Mouse (Mus musculus): ENCODE measurements around the gene Spns3. TPM values are rescaled to one million over a fixed set of nuclear protein-coding genes. Genes with fewer than 3 reads are reported as not detected.

Gene Spns3
- polyA plus RNA-seq, 1 experiment = 8.5 TPM

- Histone ChIP-seq H3K27ac (ENCODE audit: insufficient read depth, low read depth, low read length) (peak overlapping the region; percentile 13; the same call in 1 of the 2 replicates), H3K36me3 (ENCODE audit: control insufficient read depth, insufficient read depth, low read length) (no peaks in the 10 kb centered on the region), H3K27me3 (ENCODE audit: control insufficient read depth, insufficient read depth, low read length) (0 out of 2 replicates have a peak, but pooled peaks cover 3% of the 10 kb centered on the region), H3K4me1 (ENCODE audit: control insufficient read depth, insufficient read depth, insufficient read length, low read length) (peaks cover 26% of the 10 kb centered on the region), H3K4me3 (ENCODE audit: low read depth, low read length) (no peak overlapping the region)
- TF ChIP-seq CTCF (IDR thresholded peaks at IDR 0.05; ENCODE audit: extremely low read depth, insufficient read length, insufficient replicate concordance, low read depth, low read length) = no peak
- TF ChIP-seq POLR2A (IDR thresholded peaks at IDR 0.05; ENCODE audit: low read depth, low read length) = no peak
- WGBS = 74% methylated on average over 5 of the region's 5 CpGs
Observed at GRCm38 (mm10) chr11:72485157-72485556, 65.1 kb downstream of the Spns3 start.

- Histone ChIP-seq H3K27me3 (ENCODE audit: control insufficient read depth, insufficient read depth, low read length) (0 out of 2 replicates have a peak, but pooled peaks cover 3% of the 10 kb centered on the region), H3K4me1 (ENCODE audit: control insufficient read depth, insufficient read depth, insufficient read length, low read length) (peaks cover 26% of the 10 kb centered on the region), H3K27ac (ENCODE audit: insufficient read depth, low read depth, low read length) (peak overlapping the region; percentile 28; the same call in 1 of the 2 replicates), H3K36me3 (ENCODE audit: control insufficient read depth, insufficient read depth, low read length) (no peaks in the 10 kb centered on the region), H3K4me3 (ENCODE audit: low read depth, low read length) (no peak overlapping the region)
- 44% methylated on average over 6 of the region's 6 CpGs for WGBS
- no peak for TF ChIP-seq CTCF (IDR thresholded peaks at IDR 0.05; ENCODE audit: extremely low read depth, insufficient read length, insufficient replicate concordance, low read depth, low read length)
- TF ChIP-seq POLR2A (IDR thresholded peaks at IDR 0.05; ENCODE audit: low read depth, low read length) = no peak
Observed at GRCm38 (mm10) chr11:72484549-72484948, 65.8 kb downstream of the Spns3 start.

DNA sequence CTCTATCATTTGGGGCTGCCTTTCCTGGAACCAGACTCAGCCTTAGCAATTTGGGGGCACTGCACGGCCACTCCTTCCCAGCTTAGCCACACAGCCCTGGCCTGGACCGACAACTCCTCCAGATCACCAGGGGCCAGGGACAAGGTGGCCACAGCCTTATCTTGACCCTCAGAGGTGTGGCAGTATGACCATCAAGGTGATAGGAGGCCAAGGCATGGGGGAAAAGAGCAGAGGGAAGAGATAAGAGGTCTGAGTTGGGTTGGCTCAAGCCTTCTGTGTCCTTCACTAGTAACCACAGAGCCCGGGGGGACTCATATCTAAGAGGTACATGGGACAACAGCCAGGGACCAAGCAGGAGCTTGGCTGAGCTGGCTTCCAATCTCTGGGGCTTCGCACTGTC, 68.4 kb downstream of the Spns3 start:
- Histone ChIP-seq H3K4me1 (ENCODE audit: control insufficient read depth, insufficient read depth, insufficient read length, low read length) (peaks cover 19% of the 10 kb centered on the region; the same call in 1 of the 2 replicates), H3K36me3 (ENCODE audit: control insufficient read depth, insufficient read depth, low read length) (no peaks in the 10 kb centered on the region), H3K27ac (ENCODE audit: insufficient read depth, low read depth, low read length) (0 out of 2 replicates have a peak overlapping the region, but pooled peaks have one; percentile 7), H3K27me3 (ENCODE audit: control insufficient read depth, insufficient read depth, low read length) (no peaks in the 10 kb centered on the region), H3K4me3 (ENCODE audit: low read depth, low read length) (no peak overlapping the region)
- 64% methylated on average over 4 of the region's 4 CpGs for WGBS
- TF ChIP-seq CTCF (IDR thresholded peaks at IDR 0.05; ENCODE audit: extremely low read depth, insufficient read length, insufficient replicate concordance, low read depth, low read length) (no peak), POLR2A (IDR thresholded peaks at IDR 0.05; ENCODE audit: low read depth, low read length) (no peak)

DNA sequence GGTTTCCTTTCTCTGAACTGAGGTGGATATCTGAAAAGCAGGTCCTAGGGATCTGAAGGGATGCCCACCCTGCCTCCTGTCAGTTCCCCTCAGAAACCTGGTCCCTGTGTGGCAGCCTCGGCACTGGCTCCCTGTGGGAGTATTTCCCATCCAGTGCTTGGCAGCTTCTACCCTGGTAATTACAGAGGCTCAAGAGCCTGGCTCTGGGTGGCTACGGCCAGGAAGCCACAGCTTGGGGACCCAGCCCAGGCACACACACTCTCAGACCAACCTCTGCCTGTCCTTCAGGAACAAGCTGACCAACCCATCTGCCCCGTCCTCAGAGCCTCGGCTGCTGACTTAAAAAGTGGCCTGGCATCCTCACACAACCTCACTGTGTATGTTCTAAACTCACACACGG, 69.0 kb downstream of the Spns3 start:
- Histone ChIP-seq H3K27me3 (ENCODE audit: control insufficient read depth, insufficient read depth, low read length) (no peaks in the 10 kb centered on the region), H3K4me1 (ENCODE audit: control insufficient read depth, insufficient read depth, insufficient read length, low read length) (peaks cover 22% of the 10 kb centered on the region; the same call in 1 of the 2 replicates), H3K36me3 (ENCODE audit: control insufficient read depth, insufficient read depth, low read length) (no peaks in the 10 kb centered on the region), H3K27ac (ENCODE audit: insufficient read depth, low read depth, low read length) (no peak overlapping the region), H3K4me3 (ENCODE audit: low read depth, low read length) (no peak overlapping the region)
- TF ChIP-seq POLR2A (IDR thresholded peaks at IDR 0.05; ENCODE audit: low read depth, low read length) = no peak
- TF ChIP-seq CTCF (IDR thresholded peaks at IDR 0.05; ENCODE audit: extremely low read depth, insufficient read length, insufficient replicate concordance, low read depth, low read length) = no peak
- WGBS = 69% methylated on average over 5 of the region's 5 CpGs

DNA sequence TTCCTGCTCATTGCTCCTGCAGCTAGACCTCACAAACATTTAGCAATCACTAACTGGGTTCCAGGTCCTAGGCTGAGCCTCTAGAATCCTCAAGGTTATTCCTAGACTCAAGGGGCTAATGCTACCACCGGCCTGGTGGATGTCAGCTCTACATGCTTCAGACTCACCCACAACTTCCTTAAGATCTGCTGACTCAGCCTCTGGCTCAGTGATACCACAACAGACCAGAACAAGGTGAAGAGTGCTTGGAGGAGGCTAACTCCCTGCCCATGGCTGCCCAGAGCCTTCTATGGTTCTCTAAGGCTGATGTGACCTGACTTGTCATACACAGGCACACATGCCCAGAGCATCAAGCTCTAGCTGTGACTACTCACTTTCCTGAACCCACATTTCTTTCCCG, 70.8 kb downstream of the Spns3 start:
- Histone ChIP-seq H3K27me3 (ENCODE audit: control insufficient read depth, insufficient read depth, low read length) (no peaks in the 10 kb centered on the region), H3K27ac (ENCODE audit: insufficient read depth, low read depth, low read length) (no peak overlapping the region), H3K4me1 (ENCODE audit: control insufficient read depth, insufficient read depth, insufficient read length, low read length) (peaks cover 35% of the 10 kb centered on the region), H3K4me3 (ENCODE audit: low read depth, low read length) (no peak overlapping the region), H3K36me3 (ENCODE audit: control insufficient read depth, insufficient read depth, low read length) (no peaks in the 10 kb centered on the region)
- WGBS = 76% methylated on average over 2 of the region's 2 CpGs
- no peak for TF ChIP-seq POLR2A (IDR thresholded peaks at IDR 0.05; ENCODE audit: low read depth, low read length)
- TF ChIP-seq CTCF (IDR thresholded peaks at IDR 0.05; ENCODE audit: extremely low read depth, insufficient read length, insufficient replicate concordance, low read depth, low read length) = no peak

DNA sequence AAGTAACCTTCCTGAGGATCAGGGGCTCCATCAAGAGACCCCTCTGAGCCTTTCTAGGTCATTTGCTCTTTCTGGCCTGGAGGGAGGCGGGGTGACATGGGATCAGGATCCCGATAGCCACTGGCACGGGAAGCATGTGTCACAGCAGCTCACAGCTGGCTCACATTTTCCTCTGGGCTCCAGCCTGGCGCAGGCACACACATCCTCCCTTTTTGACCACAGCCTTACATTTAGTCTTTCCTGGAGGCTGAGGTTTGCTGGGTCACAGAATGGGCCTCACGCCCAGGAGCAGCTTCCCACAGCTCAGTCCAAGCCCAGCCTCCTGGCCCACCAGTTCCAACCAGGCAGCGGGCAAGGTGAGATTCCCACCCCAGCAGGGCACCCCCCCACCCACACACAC, 72.1 kb downstream of the Spns3 start:
- Histone ChIP-seq H3K27ac (ENCODE audit: insufficient read depth, low read depth, low read length) (no peak overlapping the region), H3K27me3 (ENCODE audit: control insufficient read depth, insufficient read depth, low read length) (no peaks in the 10 kb centered on the region), H3K4me1 (ENCODE audit: control insufficient read depth, insufficient read depth, insufficient read length, low read length) (peaks cover 47% of the 10 kb centered on the region), H3K4me3 (ENCODE audit: low read depth, low read length) (no peak overlapping the region), H3K36me3 (ENCODE audit: control insufficient read depth, insufficient read depth, low read length) (no peaks in the 10 kb centered on the region)
- TF ChIP-seq CTCF (IDR thresholded peaks at IDR 0.05; ENCODE audit: extremely low read depth, insufficient read length, insufficient replicate concordance, low read depth, low read length) (no peak), POLR2A (IDR thresholded peaks at IDR 0.05; ENCODE audit: low read depth, low read length) (no peak)
- WGBS = 72% methylated on average over 6 of the region's 6 CpGs

- WGBS = 95% methylated on average over 1 of the region's 1 CpGs
- TF ChIP-seq POLR2A (IDR thresholded peaks at IDR 0.05; ENCODE audit: low read depth, low read length) (no peak), CTCF (IDR thresholded peaks at IDR 0.05; ENCODE audit: extremely low read depth, insufficient read length, insufficient replicate concordance, low read depth, low read length) (no peak)
- H3K4me3 ChIP-seq (ENCODE audit: low read depth, low read length) = no peak overlapping the region
- H3K27ac ChIP-seq (ENCODE audit: insufficient read depth, low read depth, low read length) = no peak overlapping the region
- peaks cover 46% of the 10 kb centered on the region for H3K4me1 ChIP-seq (ENCODE audit: control insufficient read depth, insufficient read depth, insufficient read length, low read length)
- no peaks in the 10 kb centered on the region for H3K36me3 ChIP-seq (ENCODE audit: control insufficient read depth, insufficient read depth, low read length)
- no peaks in the 10 kb centered on the region for H3K27me3 ChIP-seq (ENCODE audit: control insufficient read depth, insufficient read depth, low read length)
Observed at GRCm38 (mm10) chr11:72477653-72478052, 72.7 kb downstream of the Spns3 start.
